Mouse (Mus musculus) adrenal gland, adult 18-20 months (tissue): ENCODE measurements around the gene Gm28374. TPM values are rescaled to one million over a fixed set of nuclear protein-coding genes. Genes with fewer than 3 reads are reported as not detected.
"Not testable (repeated sequence)": the region's sequence is repeated elsewhere in the genome, so short reads cannot be mapped to it uniquely, and the experiment has no call there.

Experiments used
- DNase-seq, 2 experiments: peaks; one replicate each; pipeline ENCODE4 v3.0.0; 2021 to 2022; ENCODE audit warnings: low spot score in 2 of 2
- long read RNA-seq, 2 experiments: library from polyadenylated mRNA; stranded (forward); transcript quantifications; one replicate each; pipeline ENCODE4 v2.0.0; 2021
- total RNA-seq, 2 experiments: library from RNA; stranded (reverse); gene quantifications; 1 replicate in 1 of 2; 2 replicates in 1 of 2; pipeline ENCODE4 v1.2.3; 2021

The Gm28374 gene
- not detected for total RNA-seq
- long read RNA-seq, experiment 1: 0 reads
- long read RNA-seq, experiment 2: 0 reads

- DNase-seq: no peak
Observed at GRCm38 (mm10) chr19:6082156-6082555, at the start of gene Gm28374. Gm28374 (minus strand) TSS chr19:6082256.

GRCm38 (mm10) chr19:6130414-6131128 lies 48.5 kb upstream of the Gm28374 start:
- DNase-seq: not testable (repeated sequence)

- peak; percentile 88 to 93 for DNase-seq
Observed at GRCm38 (mm10) chr19:6127760-6128341, 45.8 kb upstream of the Gm28374 start, which contains the start of gene Snx15. Snx15 (minus strand) TSS chr19:6128304.

- no peak for DNase-seq
Observed at GRCm38 (mm10) chr19:6126789-6127580, 44.9 kb upstream of the Gm28374 start.

- DNase-seq: peak; percentile 51 to 55
Observed at GRCm38 (mm10) chr19:6126289-6126688, 44.2 kb upstream of the Gm28374 start.

GRCm38 (mm10) chr19:6124898-6125297 lies 42.8 kb upstream of the Gm28374 start:
- DNase-seq: no peak

GRCm38 (mm10) chr19:6123330-6123729 lies 41.3 kb upstream of the Gm28374 start:
- DNase-seq: no peak

- no peak for DNase-seq
Observed at GRCm38 (mm10) chr19:6121761-6122160, 39.7 kb upstream of the Gm28374 start.

- no peak for DNase-seq
Observed at GRCm38 (mm10) chr19:6118677-6119185, 36.7 kb upstream of the Gm28374 start.

- DNase-seq: peak; percentile 82 to 84
Observed at GRCm38 (mm10) chr19:6117986-6118676, 36.1 kb upstream of the Gm28374 start, which contains the start of gene Sac3d1. Sac3d1 (minus strand) TSS chr19:6118650.

- peak in 1 of 2 experiments; percentile 61 for DNase-seq
Observed at GRCm38 (mm10) chr19:6117346-6117985, 35.4 kb upstream of the Gm28374 start.

GRCm38 (mm10) chr19:6116113-6116850 lies 34.2 kb upstream of the Gm28374 start:
- no peak for DNase-seq

GRCm38 (mm10) chr19:6113116-6113515 lies 31.1 kb upstream of the Gm28374 start:
- DNase-seq: no peak

GRCm38 (mm10) chr19:6105586-6105985 lies 23.5 kb upstream of the Gm28374 start, which contains the start of gene Naaladl1:
Naaladl1 (plus strand) TSS chr19:6105782.
- DNase-seq: no peak

GRCm38 (mm10) chr19:6104476-6104875 lies 22.4 kb upstream of the Gm28374 start:
- DNase-seq: no peak

GRCm38 (mm10) chr19:6102169-6102853 lies 20.3 kb upstream of the Gm28374 start:
- DNase-seq: no peak

GRCm38 (mm10) chr19:6101186-6101585 lies 19.1 kb upstream of the Gm28374 start:
- no peak for DNase-seq

GRCm38 (mm10) chr19:6097847-6098246 lies 15.8 kb upstream of the Gm28374 start:
- no peak for DNase-seq

- no peak for DNase-seq
Observed at GRCm38 (mm10) chr19:6094119-6094518, 12.1 kb upstream of the Gm28374 start, which contains the start of gene AC131692.1. AC131692.1 (plus strand) TSS chr19:6094419.
